Mouse (Mus musculus) forebrain, embryonic 13.5 days (tissue): ENCODE measurements around the gene Samd15. TPM values are rescaled to one million over a fixed set of nuclear protein-coding genes. Genes with fewer than 3 reads are reported as not detected.

Experiments used
- ATAC-seq: fragments of 200-750 bp; cut with Nextera tagmentation; 2 replicates; pipeline ENCODE4 v1.8.0; 2017
- H3K27ac ChIP-seq: fragments of 300-500 bp; sonication (generic); 2 replicates; pipeline ENCODE4 v1.5.1; 2015; ENCODE audit warnings: inconsistent platforms, mild to moderate bottlenecking, moderate library complexity
- H3K27me3 ChIP-seq: fragments of 300-500 bp; sonication (generic); 2 replicates; pipeline ENCODE4 v1.6.1; 2015; ENCODE audit warnings: mild to moderate bottlenecking, inconsistent platforms
- H3K36me3 ChIP-seq: fragments of 300-500 bp; sonication (generic); 2 replicates; pipeline ENCODE4 v1.6.1; 2015; ENCODE audit warnings: mild to moderate bottlenecking, inconsistent platforms; ENCODE audit not compliant: poor library complexity, severe bottlenecking
- H3K4me1 ChIP-seq: fragments of 300-500 bp; sonication (generic); 2 replicates; pipeline ENCODE4 v1.6.1; 2015; ENCODE audit warnings: inconsistent platforms
- H3K4me2 ChIP-seq: fragments of 300-500 bp; sonication (generic); 2 replicates; pipeline ENCODE4 v1.6.1; 2015; ENCODE audit warnings: inconsistent platforms, mild to moderate bottlenecking, moderate library complexity
- H3K4me3 ChIP-seq: fragments of 300-500 bp; sonication (generic); 2 replicates; pipeline ENCODE4 v1.5.1; 2015; ENCODE audit warnings: mild to moderate bottlenecking, inconsistent platforms
- H3K9ac ChIP-seq: fragments of 300-500 bp; sonication (generic); 2 replicates; pipeline ENCODE4 v1.6.1; 2015; ENCODE audit warnings: mild to moderate bottlenecking, inconsistent platforms
- H3K9me3 ChIP-seq: fragments of 300-500 bp; sonication (generic); replicated peaks from 2 replicates; pipeline ENCODE4 v1.6.1; 2016; ENCODE audit warnings: inconsistent platforms
- WGBS: fragments of 180-500 bp; shearing (Covaris S2); methylation state at CpG from one replicate; pipeline ENCODE4 v1.1.7; 2015; 5-methylcytosine and 5-hydroxymethylcytosine counted together
- polyA plus RNA-seq: library from polyadenylated mRNA; unstranded; fragments of >200 nt; fragmentation: Nextera tagmentation; extraction: Ambion mirVana; gene quantifications from 2 replicates; pipeline ENCODE4 v1.2.1, GENCODE M21; 2015

The Samd15 gene
- polyA plus RNA-seq, 1 experiment from 2014 or later = 1.3 TPM

GRCm38 (mm10) chr12:87238632-87239031 is 39.1 kb downstream of the Samd15 start, which contains the start of gene Noxred1:
TSS of gene Noxred1 (minus strand) at chr12:87238732.
- no peaks in the 10 kb centered on the region for H3K27me3 ChIP-seq
- no peaks in the 10 kb centered on the region for H3K4me1 ChIP-seq
- no peak within 1 kb of the TSS for H3K9ac ChIP-seq
- H3K27ac ChIP-seq = no peak within 1 kb of the TSS; the same call in 1 of the 2 replicates
- no peak for ATAC-seq
- no peaks in the 10 kb centered on the region for H3K9me3 ChIP-seq
- no peak within 1 kb of the TSS for H3K4me3 ChIP-seq
- 87% methylated on average over 1 of the region's 1 CpGs for WGBS
- no peak within 1 kb of the TSS for H3K4me2 ChIP-seq
- H3K36me3 ChIP-seq = peaks cover 57% of the 10 kb centered on the region

DNA sequence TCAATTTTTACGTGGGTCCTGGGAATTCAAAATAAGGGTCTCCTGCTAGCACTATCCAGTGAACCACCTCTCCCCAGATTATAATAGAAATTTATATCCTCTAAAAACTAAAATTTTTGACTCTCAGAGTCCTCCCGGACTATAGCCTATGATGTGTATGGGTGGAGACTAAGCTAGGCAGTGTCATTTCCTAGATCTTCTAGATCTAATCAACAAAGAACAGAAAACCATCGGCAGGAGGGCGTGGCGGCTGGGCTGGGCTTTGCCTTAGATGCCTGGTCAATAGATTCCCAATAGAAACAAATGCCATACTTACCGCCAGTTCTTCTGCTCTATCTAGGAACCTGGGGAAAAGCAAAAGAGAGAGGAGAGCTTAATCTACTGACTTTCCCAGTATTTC is 50.6 kb downstream of the Samd15 start:
- Histone ChIP-seq H3K27ac (no peak overlapping the region), H3K36me3 (peaks cover 92% of the 10 kb centered on the region), H3K9ac (no peak overlapping the region), H3K27me3 (no peaks in the 10 kb centered on the region), H3K4me3 (no peak overlapping the region), H3K4me1 (no peaks in the 10 kb centered on the region), H3K4me2 (no peak overlapping the region), H3K9me3 (no peaks in the 10 kb centered on the region)
- 92% methylated on average over 6 of the region's 6 CpGs for WGBS
- no peak for ATAC-seq

- H3K4me2 ChIP-seq = no peak overlapping the region
- peaks cover 96% of the 10 kb centered on the region for H3K36me3 ChIP-seq
- 96% methylated on average over 6 of the region's 6 CpGs for WGBS
- no peaks in the 10 kb centered on the region for H3K9me3 ChIP-seq
- H3K27ac ChIP-seq = no peak overlapping the region
- no peaks in the 10 kb centered on the region for H3K4me1 ChIP-seq
- ATAC-seq = no peak
- no peak overlapping the region for H3K9ac ChIP-seq
- H3K4me3 ChIP-seq = no peak overlapping the region
- H3K27me3 ChIP-seq = no peaks in the 10 kb centered on the region
Measured at GRCm38 (mm10) chr12:87253878-87254277, 54.4 kb downstream of the Samd15 start.

GRCm38 (mm10) chr12:87256629-87257028 is 57.1 kb downstream of the Samd15 start:
- no peak overlapping the region for H3K4me3 ChIP-seq
- H3K27ac ChIP-seq = no peak overlapping the region
- H3K36me3 ChIP-seq = peaks cover 95% of the 10 kb centered on the region
- H3K4me1 ChIP-seq = no peaks in the 10 kb centered on the region
- no peak overlapping the region for H3K4me2 ChIP-seq
- H3K27me3 ChIP-seq = no peaks in the 10 kb centered on the region
- WGBS = 91% methylated on average over 5 of the region's 5 CpGs
- H3K9ac ChIP-seq = no peak overlapping the region
- H3K9me3 ChIP-seq = no peaks in the 10 kb centered on the region
- no peak for ATAC-seq

- Histone ChIP-seq H3K4me1 (peaks cover 12% of the 10 kb centered on the region), H3K36me3 (peaks cover 76% of the 10 kb centered on the region), H3K9ac (no peak overlapping the region), H3K4me2 (no peak overlapping the region), H3K27me3 (no peaks in the 10 kb centered on the region), H3K9me3 (no peaks in the 10 kb centered on the region), H3K4me3 (no peak overlapping the region), H3K27ac (no peak overlapping the region)
- 98% methylated on average over 8 of the region's 8 CpGs for WGBS
- ATAC-seq = no peak
Measured at GRCm38 (mm10) chr12:87260562-87260961, 61.0 kb downstream of the Samd15 start.

Other genes with a start within 250 kb of the Samd15 start
- gene Zdhhc22, start 209.3 kb upstream of the Samd15 start, polyA plus RNA-seq = 2.3 and 2.7 TPM in 2 replicates
- gene Tmem63c, start 178.4 kb upstream of the Samd15 start, polyA plus RNA-seq = 1.6 and 2.2 TPM in 2 replicates
- gene Ngb, start 97.2 kb upstream of the Samd15 start, polyA plus RNA-seq = 0.66 and 1.0 TPM in 2 replicates
- gene Gstz1, start 52.6 kb upstream of the Samd15 start, polyA plus RNA-seq = 27.2 and 29.5 TPM in 2 replicates
- gene Pomt2, start 51.8 kb upstream of the Samd15 start, polyA plus RNA-seq = 10.5 and 12.0 TPM in 2 replicates
- gene Tmed8, start 731 bp downstream of the Samd15 start, polyA plus RNA-seq = 2.6 and 3.5 TPM in 2 replicates
- 1.5 and 1.6 TPM in 2 replicates for gene Noxred1, start 39.0 kb downstream of the Samd15 start, polyA plus RNA-seq
- gene Vipas39, start 66.5 kb downstream of the Samd15 start, polyA plus RNA-seq = 68.8 and 73.3 TPM in 2 replicates
- 216 and 228 TPM in 2 replicates for gene Ahsa1, start 66.8 kb downstream of the Samd15 start, polyA plus RNA-seq
- gene Ism2, start 100.0 kb downstream of the Samd15 start, polyA plus RNA-seq = 1.5 and 2.6 TPM in 2 replicates
- gene Sptlc2, start 188.6 kb downstream of the Samd15 start, polyA plus RNA-seq = 50.1 and 50.6 TPM in 2 replicates
- gene Slirp, start 244.2 kb downstream of the Samd15 start, polyA plus RNA-seq = 327 and 345 TPM in 2 replicates
- 47.2 and 56.5 TPM in 2 replicates for gene Alkbh1, start 244.3 kb downstream of the Samd15 start, polyA plus RNA-seq